In the genomic region with DNA sequence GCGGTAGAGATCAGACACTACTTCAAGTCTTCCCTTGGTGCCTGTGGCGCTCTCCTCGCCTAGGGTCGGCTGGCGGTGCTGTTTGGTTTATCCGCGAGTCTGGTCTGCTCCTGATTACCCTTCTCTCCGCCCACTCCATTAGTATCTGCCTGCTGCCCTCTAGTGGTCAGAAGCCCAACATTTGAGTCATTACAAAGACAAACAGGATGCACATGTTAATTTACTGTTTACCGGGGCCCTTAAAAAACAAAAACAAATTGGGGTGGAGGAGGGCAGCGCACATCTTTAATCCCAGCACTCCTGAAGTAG, we compare ENCODE assay signal across 8 mouse cellular contexts. TPM values are rescaled to one million over a fixed set of nuclear protein-coding genes. Genes with fewer than 3 reads are reported as not detected.
DNase-seq lines count a peak whose midpoint lies in the region; ATAC-seq lines count a peak whose summit lies in the region.

No protein-coding gene starts in this region.

- peak; percentile 44 for ATAC-seq in embryonic facial prominence, embryonic 11.5 days (replicated peaks; ENCODE audit: insufficient number of reproducible peaks, low FRiP score, low TSS enrichment, low read depth)
- peak; percentile 65; the same call in 1 of the 2 replicates for ATAC-seq in limb, embryonic 12.5 days (ENCODE audit: insufficient number of reproducible peaks, insufficient read depth, low FRiP score, low TSS enrichment, low read depth)
- ATAC-seq in midbrain, embryonic 15.5 days (replicated peaks) = peak; percentile 82

- H3K27ac ChIP-seq in embryonic facial prominence, embryonic 11.5 days (replicated peaks; ENCODE audit: low read depth, low read length) = peak overlapping the region; percentile 28; the same call in 1 of the 2 replicates
- peak overlapping the region; percentile 86 for H3K27ac ChIP-seq in limb, embryonic 12.5 days
- peak overlapping the region; percentile 19; the same call in 1 of the 2 replicates for H3K27ac ChIP-seq in midbrain, embryonic 15.5 days

- DNase-seq in 416B (ENCODE audit: low read depth) = peak; percentile 85
- DNase-seq in adrenal gland, postnatal 25 days = peak; percentile 80
- peak; percentile 96 for DNase-seq in embryonic facial prominence, embryonic 11.5 days (ENCODE audit: low spot score)
- DNase-seq in heart, adult 18-20 months = peak; percentile 73 to 92
- DNase-seq in kidney, adult 18-20 months = peak; percentile 86
- DNase-seq in spleen, postnatal 4 days (ENCODE audit: low spot score in 2 of 2) = peak; percentile 73 to 88

- H3K27me3 ChIP-seq in embryonic facial prominence, embryonic 11.5 days (ENCODE audit: control insufficient read depth, insufficient read depth, low read length) = no peaks in the 10 kb centered on the region
- H3K27me3 ChIP-seq in limb, embryonic 12.5 days = no peaks in the 10 kb centered on the region
- no peaks in the 10 kb centered on the region for H3K27me3 ChIP-seq in midbrain, embryonic 15.5 days (replicated peaks)

- no peaks in the 10 kb centered on the region for H3K9me3 ChIP-seq in embryonic facial prominence, embryonic 11.5 days (replicated peaks; ENCODE audit: control insufficient read depth, low read length)
- H3K9me3 ChIP-seq in limb, embryonic 12.5 days = no peaks in the 10 kb centered on the region
- H3K9me3 ChIP-seq in midbrain, embryonic 15.5 days = no peaks in the 10 kb centered on the region

- peaks cover 5% of the 10 kb centered on the region for H3K4me1 ChIP-seq in embryonic facial prominence, embryonic 11.5 days (ENCODE audit: control insufficient read depth, insufficient read depth, low read length)
- H3K4me1 ChIP-seq in limb, embryonic 12.5 days (replicated peaks) = peaks cover 26% of the 10 kb centered on the region
- peaks cover 9% of the 10 kb centered on the region for H3K4me1 ChIP-seq in midbrain, embryonic 15.5 days

- peak overlapping the region; percentile 50 for H3K9ac ChIP-seq in embryonic facial prominence, embryonic 11.5 days (replicated peaks; ENCODE audit: low read length)
- no peak overlapping the region; the same call in 1 of the 2 replicates for H3K9ac ChIP-seq in limb, embryonic 12.5 days (replicated peaks)
- H3K9ac ChIP-seq in midbrain, embryonic 15.5 days = no peak overlapping the region

- peak overlapping the region; percentile 54 for H3K4me2 ChIP-seq in embryonic facial prominence, embryonic 11.5 days (ENCODE audit: low read depth, low read length)
- H3K4me2 ChIP-seq in limb, embryonic 12.5 days = peak overlapping the region; percentile 67
- peak overlapping the region; percentile 48 for H3K4me2 ChIP-seq in midbrain, embryonic 15.5 days

- H3K36me3 ChIP-seq in embryonic facial prominence, embryonic 11.5 days (replicated peaks; ENCODE audit: control insufficient read depth, insufficient read depth, low read depth, low read length) = no peaks in the 10 kb centered on the region
- peaks cover 28% of the 10 kb centered on the region for H3K36me3 ChIP-seq in limb, embryonic 12.5 days
- peaks cover 8% of the 10 kb centered on the region; the same call in 1 of the 2 replicates for H3K36me3 ChIP-seq in midbrain, embryonic 15.5 days (replicated peaks)

- peak overlapping the region; percentile 19 for H3K4me3 ChIP-seq in embryonic facial prominence, embryonic 11.5 days (ENCODE audit: low read depth, low read length)
- H3K4me3 ChIP-seq in limb, embryonic 12.5 days (replicated peaks) = peak overlapping the region; percentile 34
- 0 out of 2 replicates have a peak overlapping the region, but pooled peaks have one; percentile 24 for H3K4me3 ChIP-seq in midbrain, embryonic 15.5 days

- WGBS in embryonic facial prominence, embryonic 11.5 days = under 1% methylated on average over 10 of the region's 10 CpGs
- 2% methylated on average over 10 of the region's 10 CpGs for WGBS in limb, embryonic 12.5 days
- 2% methylated on average over 10 of the region's 10 CpGs for WGBS in midbrain, embryonic 15.5 days

RNA-seq across cellular contexts. Expression of a gene that starts 0.7 kb away (rescaled TPM):
- total RNA-seq in adrenal gland, postnatal 25 days (2021) = 0.21 TPM in 1 of 2 replicates, not detected in the other
- polyA plus RNA-seq in embryonic facial prominence, embryonic 11.5 days (2014; fragmentation: Nextera tagmentation; extraction: Ambion mirVana) = 2.9 and 3.7 TPM in 2 replicates
- total RNA-seq in heart, adult 18-20 months (2021) = under 1 TPM in 1 of 2 experiments, not detected in 1; 0.54 TPM
- 5.7 and 6.0 TPM in 2 replicates for polyA plus RNA-seq in limb, embryonic 12.5 days (2016; fragmentation: Nextera tagmentation; extraction: Ambion mirVana)
- polyA plus RNA-seq in midbrain, embryonic 15.5 days (2015; fragmentation: Nextera tagmentation; extraction: Ambion mirVana) = 0.15 and 0.19 TPM in 2 replicates

RNA-seq across cellular contexts. Expression of a gene that starts 24.8 kb away (rescaled TPM):
- 50.9 and 58.0 TPM in 2 replicates for total RNA-seq in adrenal gland, postnatal 25 days (2021)
- polyA plus RNA-seq in embryonic facial prominence, embryonic 11.5 days (2014; fragmentation: Nextera tagmentation; extraction: Ambion mirVana) = 94.1 and 96.4 TPM in 2 replicates
- total RNA-seq in heart, adult 18-20 months (2021) = 10 to 100 TPM; 19.4 to 20.9 TPM
- 97.4 and 103 TPM in 2 replicates for polyA plus RNA-seq in limb, embryonic 12.5 days (2016; fragmentation: Nextera tagmentation; extraction: Ambion mirVana)
- polyA plus RNA-seq in midbrain, embryonic 15.5 days (2015; fragmentation: Nextera tagmentation; extraction: Ambion mirVana) = 103 and 107 TPM in 2 replicates

RNA-seq across cellular contexts. Expression of a gene that starts 54.5 kb away (rescaled TPM):
- 161 and 183 TPM in 2 replicates for total RNA-seq in adrenal gland, postnatal 25 days (2021)
- polyA plus RNA-seq in embryonic facial prominence, embryonic 11.5 days (2014; fragmentation: Nextera tagmentation; extraction: Ambion mirVana) = 195 and 210 TPM in 2 replicates
- 100 to 1,000 TPM; 390 to 405 TPM for total RNA-seq in heart, adult 18-20 months (2021)
- 193 and 194 TPM in 2 replicates for polyA plus RNA-seq in limb, embryonic 12.5 days (2016; fragmentation: Nextera tagmentation; extraction: Ambion mirVana)
- polyA plus RNA-seq in midbrain, embryonic 15.5 days (2015; fragmentation: Nextera tagmentation; extraction: Ambion mirVana) = 135 and 138 TPM in 2 replicates

Comparison
In these comparisons a context has a peak if more than half of its experiments do, and no peak if none do; other contexts are left out.
1. Peak in every context shown above with its lines: DNase-seq, ATAC-seq, H3K4me3 ChIP-seq and H3K27ac ChIP-seq.
2. H3K27ac ChIP-seq: peak in every context shown above with its lines; median percentile 86 in limb, embryonic 12.5 days; 28 in embryonic facial prominence, embryonic 11.5 days; 19 in midbrain, embryonic 15.5 days.